Mouse (Mus musculus) layer of hippocampus, postnatal 25 days (tissue): ENCODE results near the gene Ren1. TPM values are rescaled to one million over a fixed set of nuclear protein-coding genes. Genes with fewer than 3 reads are reported as not detected.
"Not testable (repeated sequence)": the region's sequence is repeated elsewhere in the genome, so short reads cannot be mapped to it uniquely, and the experiment has no call there.

ENCODE experiments used
- DNase-seq, 2 experiments: peaks; one replicate each; pipeline ENCODE4 v3.0.0; 2022; ENCODE audit warnings: mixed read lengths in 2 of 2, low spot score in 1 of 2; ENCODE audit errors: extremely low spot score in 1 of 2
- total RNA-seq, 2 experiments: library from RNA; stranded (reverse); gene quantifications; 2 replicates each; pipeline ENCODE4 v1.2.3; 2021

Gene Ren1
- total RNA-seq, 2 experiments from 2014 or later: not detected

GRCm38 (mm10) chr1:133340403-133340802 lies 9.9 kb upstream of the Ren1 start:
- DNase-seq: not testable (repeated sequence)

GRCm38 (mm10) chr1:133344357-133344756 lies 6.0 kb upstream of the Ren1 start:
- DNase-seq: no peak

GRCm38 (mm10) chr1:133346531-133346930 lies 3.8 kb upstream of the Ren1 start:
- no peak for DNase-seq

- DNase-seq: no peak
Measured at GRCm38 (mm10) chr1:133347226-133347625, 3.1 kb upstream of the Ren1 start.

GRCm38 (mm10) chr1:133347693-133348520 lies 2.4 kb upstream of the Ren1 start:
- DNase-seq: no peak

- no peak for DNase-seq
Measured at GRCm38 (mm10) chr1:133351762-133352161, 1.5 kb downstream of the Ren1 start.

GRCm38 (mm10) chr1:133353371-133353809 lies 3.1 kb downstream of the Ren1 start:
- peak; percentile 78 to 93 for DNase-seq

GRCm38 (mm10) chr1:133355469-133355868 lies 5.2 kb downstream of the Ren1 start:
- DNase-seq: no peak

GRCm38 (mm10) chr1:133355912-133356311 lies 5.6 kb downstream of the Ren1 start:
- DNase-seq: no peak

GRCm38 (mm10) chr1:133356330-133356729 lies 6.0 kb downstream of the Ren1 start:
- DNase-seq: no peak

GRCm38 (mm10) chr1:133361006-133361405 lies 10.7 kb downstream of the Ren1 start:
- DNase-seq: no peak

GRCm38 (mm10) chr1:133362103-133362502 lies 11.8 kb downstream of the Ren1 start:
- no peak for DNase-seq

- DNase-seq: peak; percentile 55 to 62
Measured at GRCm38 (mm10) chr1:133363276-133364021, 13.1 kb downstream of the Ren1 start, which contains the start of gene Etnk2. Gene Etnk2 (plus strand): TSS chr1:133363572.

- DNase-seq: no peak
Measured at GRCm38 (mm10) chr1:133364022-133364630, 13.8 kb downstream of the Ren1 start.

GRCm38 (mm10) chr1:133364890-133365289 lies 14.6 kb downstream of the Ren1 start:
- no peak for DNase-seq

- DNase-seq: no peak
Measured at GRCm38 (mm10) chr1:133366951-133367605, 16.8 kb downstream of the Ren1 start.

GRCm38 (mm10) chr1:133367606-133368488 lies 17.5 kb downstream of the Ren1 start:
- no peak for DNase-seq

GRCm38 (mm10) chr1:133368644-133369043 lies 18.3 kb downstream of the Ren1 start:
- DNase-seq: no peak

- DNase-seq: no peak
Measured at GRCm38 (mm10) chr1:133370352-133370751, 20.0 kb downstream of the Ren1 start.
